Mouse (Mus musculus) kidney, adult 11 months (tissue): ENCODE measurements at regions not wholly inside any gene's neighbourhood (a gene's known extent, or its start where the extent isn't known, plus 50 kb on each side); places are given as distances from the start of the nearest gene placed in this dataset.
"Not testable (repeated sequence)": the region's sequence is repeated elsewhere in the genome, so short reads cannot be mapped to it uniquely, and the experiment has no call there.

Experiments
- DNase-seq: peaks from one replicate; pipeline ENCODE4 v3.0.0; 2022

DNA sequence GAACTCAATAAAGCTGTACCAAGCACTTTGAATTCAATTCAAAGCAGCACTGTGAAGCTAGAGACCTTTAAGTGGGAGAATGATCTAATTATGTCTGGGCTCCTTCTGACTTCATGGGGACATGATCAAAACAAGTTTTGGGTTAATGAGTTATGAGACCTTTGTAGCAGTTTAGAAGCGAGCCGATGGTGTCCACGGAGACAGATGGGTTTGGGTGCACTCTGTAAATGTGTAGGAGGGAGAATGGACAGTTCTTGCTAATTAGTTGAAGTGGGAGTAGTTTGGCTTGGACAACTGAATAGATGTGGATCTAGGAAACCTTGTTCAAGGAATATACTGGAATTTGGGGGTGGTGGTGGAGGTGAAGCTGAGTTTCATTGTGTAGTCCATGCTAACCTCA is 186.3 kb upstream of the Cldn34b3 start:
- DNase-seq = no peak

GRCm38 (mm10) chrX:76082670-76083069 is 181.4 kb upstream of the Cldn34b3 start:
- no peak for DNase-seq

GRCm38 (mm10) chrX:76110763-76111474 is 153.2 kb upstream of the Cldn34b3 start:
- no peak for DNase-seq

- no peak for DNase-seq
Measured at GRCm38 (mm10) chrX:76116086-76116485, 148.0 kb upstream of the Cldn34b3 start.

DNA sequence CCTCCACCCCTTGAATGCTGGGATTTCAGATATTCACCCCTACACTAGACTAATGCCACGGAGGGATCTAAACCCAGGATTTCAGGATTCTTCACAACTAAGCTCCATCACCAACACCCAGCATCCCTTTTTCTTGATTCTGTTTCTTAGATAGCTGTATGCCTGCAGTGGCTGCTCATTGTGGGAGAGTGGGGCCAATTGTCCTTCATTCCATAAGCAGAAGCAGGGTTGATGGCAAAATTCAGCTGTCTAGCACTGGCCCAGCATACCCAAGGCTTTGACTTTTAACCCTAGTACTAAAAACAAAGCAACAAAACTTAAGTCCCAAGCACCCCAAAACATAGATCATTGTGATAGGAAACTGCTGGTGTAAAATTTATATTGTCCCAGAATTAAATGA is 147.5 kb upstream of the Cldn34b3 start:
- no peak for DNase-seq

GRCm38 (mm10) chrX:76120936-76121335 is 143.2 kb upstream of the Cldn34b3 start:
- DNase-seq = no peak

- no peak for DNase-seq
Measured at GRCm38 (mm10) chrX:76123355-76123754, 140.7 kb upstream of the Cldn34b3 start.

DNA sequence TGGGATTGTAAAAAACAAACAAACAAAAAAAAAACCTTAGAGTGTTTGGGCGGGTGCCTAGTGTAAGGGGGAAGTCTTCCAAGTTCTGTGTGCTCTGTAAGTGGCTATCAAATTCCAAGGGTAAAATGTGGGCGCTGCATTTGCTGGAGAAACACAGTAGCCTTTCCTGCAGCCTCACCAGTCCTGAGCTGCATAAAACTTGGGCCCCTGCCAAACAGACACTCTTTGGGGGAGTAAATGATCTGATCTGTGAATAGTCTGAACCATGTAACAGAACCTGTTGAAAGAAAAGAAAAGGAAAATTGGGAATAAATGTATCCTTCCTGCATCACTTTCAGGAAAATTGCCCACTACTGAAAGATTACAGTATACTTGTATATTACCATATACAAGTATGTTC is 126.4 kb upstream of the Cldn34b3 start:
- DNase-seq = no peak

- DNase-seq = no peak
Measured at GRCm38 (mm10) chrX:76141022-76141421, 123.1 kb upstream of the Cldn34b3 start.

DNA sequence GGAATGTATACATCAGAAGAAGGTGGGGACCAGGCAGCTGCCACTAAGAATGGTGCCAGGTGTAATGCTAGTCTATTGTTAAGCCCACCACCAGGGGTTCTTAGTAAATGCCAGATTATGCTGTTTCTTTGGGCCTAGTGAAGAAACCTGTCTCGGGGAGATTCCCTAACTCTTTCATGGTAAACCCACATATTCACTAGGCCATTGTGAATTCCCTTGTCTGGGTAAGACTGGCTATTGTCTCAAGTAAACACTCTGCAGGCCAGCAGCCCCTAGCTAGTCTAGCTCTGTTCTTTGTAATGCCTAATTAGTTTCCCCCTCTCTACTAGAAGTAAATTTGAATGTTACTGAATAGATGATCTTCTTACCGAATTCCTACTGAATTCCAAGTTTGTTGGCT is 89.3 kb upstream of the Cldn34b3 start:
- not testable (repeated sequence) for DNase-seq

DNA sequence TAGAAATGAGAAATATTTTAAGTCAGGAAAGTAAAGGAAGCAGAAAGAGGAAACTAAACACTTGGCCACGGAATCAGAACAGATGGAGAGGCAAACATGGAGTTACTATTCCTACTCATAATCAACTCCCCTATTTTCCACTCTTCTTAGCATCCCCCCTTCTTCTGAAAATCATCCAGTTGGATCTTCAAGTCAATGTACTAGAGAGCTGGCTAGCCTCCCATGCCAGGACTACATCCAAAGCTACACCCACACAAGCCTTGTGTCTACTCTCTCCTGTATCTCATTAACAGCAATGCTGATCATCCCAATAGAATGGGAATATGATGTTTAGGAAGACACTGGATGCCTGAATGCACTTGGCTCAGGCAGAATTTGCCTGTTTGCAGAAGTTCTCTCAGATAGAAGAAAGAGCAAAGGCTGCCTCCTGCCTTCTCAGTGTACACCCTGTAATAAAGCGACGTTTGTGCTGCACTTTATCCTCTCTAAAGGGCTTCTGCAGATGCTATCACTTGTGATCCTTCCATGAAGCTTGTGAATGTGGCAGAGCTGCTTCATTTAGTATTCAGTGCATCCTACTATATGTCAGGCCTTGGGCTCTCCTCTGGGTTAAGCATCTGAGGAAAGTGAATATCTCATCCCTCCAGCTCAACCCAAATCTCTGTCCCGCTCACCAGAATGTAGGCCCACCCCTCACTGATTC is 82.5 kb upstream of the Cldn34b3 start:
- DNase-seq = no peak

DNA sequence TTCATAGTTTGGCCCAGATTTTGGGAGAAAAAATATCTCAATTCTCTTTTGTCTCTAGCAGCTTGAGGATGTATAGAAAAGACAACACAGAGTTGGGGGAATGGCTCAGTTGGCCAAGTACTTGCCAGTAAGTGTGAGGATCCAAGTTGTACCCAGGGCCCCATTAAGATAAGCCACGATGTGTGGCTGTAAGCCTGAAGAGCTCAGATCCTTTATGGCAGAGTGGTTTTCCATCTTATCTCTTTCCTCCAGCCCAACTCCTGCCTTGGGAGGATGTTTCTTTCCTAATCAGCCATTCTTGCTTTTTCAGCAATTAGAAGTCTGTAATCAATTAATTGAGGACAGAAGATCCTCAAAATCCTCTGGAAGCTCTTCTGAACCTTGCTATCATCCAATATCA is 63.5 kb upstream of the Cldn34b3 start:
- DNase-seq = no peak

DNA sequence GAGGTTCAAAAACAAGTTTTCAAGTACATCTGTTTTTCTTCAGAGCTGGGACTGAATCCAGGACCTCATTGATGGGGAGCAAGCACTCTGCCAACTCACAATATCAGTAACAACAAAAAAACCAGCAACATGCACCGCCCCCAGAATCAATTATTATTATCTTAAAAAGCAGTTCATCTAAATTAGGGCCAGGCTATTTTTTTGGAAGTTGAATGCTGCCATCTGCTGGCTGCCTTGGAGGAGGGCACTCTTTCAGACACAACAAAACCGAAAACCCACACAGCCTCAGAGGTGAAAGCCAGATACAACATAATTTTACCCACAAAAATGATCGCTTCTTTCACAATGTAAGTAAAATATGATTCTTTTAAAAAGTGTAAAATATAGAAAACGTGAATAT is 62.7 kb upstream of the Cldn34b3 start:
- peak; percentile 11 for DNase-seq
